Mouse (Mus musculus) central nervous system, embryonic 14 days (tissue): ENCODE data around the gene 1600002K03Rik. TPM values are rescaled to one million over a fixed set of nuclear protein-coding genes. Genes with fewer than 3 reads are reported as not detected.

Experiments
- polyA plus RNA-seq: library from polyadenylated mRNA; depleted of rRNA; stranded (reverse); fragments of >200 nt; gene quantifications from 2 replicates; pipeline ENCODE4 v1.2.3, GENCODE M21; 2012; rRNA removed

The 1600002K03Rik gene
- polyA plus RNA-seq = 19.6 and 22.3 TPM in 2 replicates

GRCm38 (mm10) chr10:80172527-80173292, at the start of gene 1600002K03Rik:
TSS of gene 1600002K03Rik (plus strand) at chr10:80172944.

GRCm38 (mm10) chr10:80138553-80139438, 33.9 kb upstream of the 1600002K03Rik start, which contains the start of gene Atp5d:
TSS of gene Atp5d (plus strand) at chr10:80138632.

GRCm38 (mm10) chr10:80140666-80141035, 32.1 kb upstream of the 1600002K03Rik start, which contains the start of gene Cbarp:
TSS of gene Cbarp (minus strand) at chr10:80140835.

GRCm38 (mm10) chr10:80147719-80148601, 24.8 kb upstream of the 1600002K03Rik start, which contains the start of gene Midn:
TSS of gene Midn (plus strand) at chr10:80148272.

GRCm38 (mm10) chr10:80165392-80166128, 7.2 kb upstream of the 1600002K03Rik start, which contains the start of gene Cirbp:
TSS of gene Cirbp (plus strand) at chr10:80165985.

GRCm38 (mm10) chr10:80179068-80180051, 6.6 kb downstream of the 1600002K03Rik start, which contains the start of gene Efna2:
TSS of gene Efna2 (plus strand) at chr10:80179482.

Other genes with a start within 250 kb of the 1600002K03Rik start
- gene Arid3a, start 245.9 kb upstream of the 1600002K03Rik start, polyA plus RNA-seq = 5.7 and 5.8 TPM in 2 replicates
- 56.8 and 61.0 TPM in 2 replicates for gene Wdr18, start 212.8 kb upstream of the 1600002K03Rik start, polyA plus RNA-seq
- 0.28 and 0.36 TPM in 2 replicates for gene Grin3b, start 202.2 kb upstream of the 1600002K03Rik start, polyA plus RNA-seq
- 232 and 237 TPM in 2 replicates for gene Tmem259, start 188.6 kb upstream of the 1600002K03Rik start, polyA plus RNA-seq
- 24.5 and 48.2 TPM in 2 replicates for gene Cnn2, start 184.4 kb upstream of the 1600002K03Rik start, polyA plus RNA-seq
- gene Abca7, start 176.4 kb upstream of the 1600002K03Rik start, polyA plus RNA-seq = 11.6 and 12.4 TPM in 2 replicates
- gene Arhgap45, start 156.3 kb upstream of the 1600002K03Rik start, polyA plus RNA-seq = 4.7 and 6.9 TPM in 2 replicates
- 262 and 267 TPM in 2 replicates for gene Polr2e, start 133.1 kb upstream of the 1600002K03Rik start, polyA plus RNA-seq
- 405 and 406 TPM in 2 replicates for gene Gpx4, start 125.8 kb upstream of the 1600002K03Rik start, polyA plus RNA-seq
- gene Sbno2, start 67.4 kb upstream of the 1600002K03Rik start, polyA plus RNA-seq = 28.9 and 30.5 TPM in 2 replicates
- gene Stk11, start 57.1 kb upstream of the 1600002K03Rik start, polyA plus RNA-seq = 122 and 127 TPM in 2 replicates
- 370 and 392 TPM in 2 replicates for gene Atp5d, start 34.3 kb upstream of the 1600002K03Rik start, polyA plus RNA-seq
- 141 and 148 TPM in 2 replicates for gene Cbarp, start 32.1 kb upstream of the 1600002K03Rik start, polyA plus RNA-seq
- gene Midn, start 24.7 kb upstream of the 1600002K03Rik start, polyA plus RNA-seq = 166 and 189 TPM in 2 replicates
- 465 and 485 TPM in 2 replicates for gene Cirbp, start 7.0 kb upstream of the 1600002K03Rik start, polyA plus RNA-seq
- 44.2 and 45.0 TPM in 2 replicates for gene Efna2, start 6.5 kb downstream of the 1600002K03Rik start, polyA plus RNA-seq
- gene Mum1, start 53.5 kb downstream of the 1600002K03Rik start, polyA plus RNA-seq = 67.3 and 73.6 TPM in 2 replicates
- gene Ndufs7, start 76.2 kb downstream of the 1600002K03Rik start, polyA plus RNA-seq = 288 TPM in 2 replicates
- 15.4 and 28.3 TPM in 2 replicates for gene Gamt, start 88.1 kb downstream of the 1600002K03Rik start, polyA plus RNA-seq
- 207 and 232 TPM in 2 replicates for gene Dazap1, start 88.5 kb downstream of the 1600002K03Rik start, polyA plus RNA-seq
- 2,757 and 2,767 TPM in 2 replicates for gene Rps15, start 119.5 kb downstream of the 1600002K03Rik start, polyA plus RNA-seq
- gene Apc2, start 123.0 kb downstream of the 1600002K03Rik start, polyA plus RNA-seq = 145 and 166 TPM in 2 replicates
- gene 2310011J03Rik, start 147.6 kb downstream of the 1600002K03Rik start, polyA plus RNA-seq = 29.7 and 29.8 TPM in 2 replicates
- 4.5 and 6.3 TPM in 2 replicates for gene Pcsk4, start 156.6 kb downstream of the 1600002K03Rik start, polyA plus RNA-seq
- gene Reep6, start 157.0 kb downstream of the 1600002K03Rik start, polyA plus RNA-seq = 2.2 and 3.2 TPM in 2 replicates
- 1.4 and 2.8 TPM in 2 replicates for gene Adamtsl5, start 175.5 kb downstream of the 1600002K03Rik start, polyA plus RNA-seq
- gene Plk5, start 183.5 kb downstream of the 1600002K03Rik start, polyA plus RNA-seq = 2.6 and 2.9 TPM in 2 replicates
- gene Mex3d, start 214.7 kb downstream of the 1600002K03Rik start, polyA plus RNA-seq = 86.4 and 98.5 TPM in 2 replicates
- 273 and 295 TPM in 2 replicates for gene Mbd3, start 226.6 kb downstream of the 1600002K03Rik start, polyA plus RNA-seq
- 870 and 900 TPM in 2 replicates for gene Uqcr11, start 233.9 kb downstream of the 1600002K03Rik start, polyA plus RNA-seq